Mouse (Mus musculus): ENCODE data around the gene Bhlha15. TPM values are rescaled to one million over a fixed set of nuclear protein-coding genes. Genes with fewer than 3 reads are reported as not detected.
A peak's percentile ranks its signal among the peaks of the same experiment; 100 is the strongest.

Bhlha15 gene
- polyA plus RNA-seq, 1 experiment: 0.72 TPM

GRCm38 (mm10) chr5:144182542-144183247, 7.4 kb upstream of the Bhlha15 start:
- Histone ChIP-seq H3K27ac (ENCODE audit: control insufficient read depth, insufficient read depth, low read depth, low read length, poor library complexity) (no peak overlapping the region), H3K4me1 (ENCODE audit: control insufficient read depth, insufficient read depth, low read length) (peaks cover 7% of the 10 kb centered on the region; the same call in 1 of the 2 replicates), H3K4me3 (replicated peaks; ENCODE audit: control insufficient read depth, low read depth, low read length) (no peak overlapping the region)
- TF ChIP-seq POLR2A (IDR thresholded peaks at IDR 0.05; ENCODE audit: borderline replicate concordance, control insufficient read depth, low read depth, low read length): no peak
- no peak for TF ChIP-seq CTCF (IDR thresholded peaks at IDR 0.05; ENCODE audit: control insufficient read depth, insufficient read depth, low read length)
- 50% methylated on average over 20 of the region's 20 CpGs for WGBS

GRCm38 (mm10) chr5:144183248-144183559, 6.9 kb upstream of the Bhlha15 start:
- no peak overlapping the region for H3K4me3 ChIP-seq (replicated peaks; ENCODE audit: control insufficient read depth, low read depth, low read length)
- no peak overlapping the region for H3K27ac ChIP-seq (ENCODE audit: control insufficient read depth, insufficient read depth, low read depth, low read length, poor library complexity)
- no peak for TF ChIP-seq CTCF (IDR thresholded peaks at IDR 0.05; ENCODE audit: control insufficient read depth, insufficient read depth, low read length)
- no peak for TF ChIP-seq POLR2A (IDR thresholded peaks at IDR 0.05; ENCODE audit: borderline replicate concordance, control insufficient read depth, low read depth, low read length)
- peaks cover 7% of the 10 kb centered on the region; the same call in 1 of the 2 replicates for H3K4me1 ChIP-seq (ENCODE audit: control insufficient read depth, insufficient read depth, low read length)
- WGBS: 88% methylated on average over 8 of the region's 8 CpGs

GRCm38 (mm10) chr5:144183647-144184335, 6.3 kb upstream of the Bhlha15 start:
- Histone ChIP-seq H3K27ac (ENCODE audit: control insufficient read depth, insufficient read depth, low read depth, low read length, poor library complexity) (peak overlapping the region; percentile 42; the same call in 1 of the 2 replicates), H3K4me1 (ENCODE audit: control insufficient read depth, insufficient read depth, low read length) (peaks cover 7% of the 10 kb centered on the region; the same call in 1 of the 2 replicates), H3K4me3 (replicated peaks; ENCODE audit: control insufficient read depth, low read depth, low read length) (no peak overlapping the region)
- no peak for TF ChIP-seq CTCF (IDR thresholded peaks at IDR 0.05; ENCODE audit: control insufficient read depth, insufficient read depth, low read length)
- no peak for TF ChIP-seq POLR2A (IDR thresholded peaks at IDR 0.05; ENCODE audit: borderline replicate concordance, control insufficient read depth, low read depth, low read length)
- WGBS: 23% methylated on average over 7 of the region's 7 CpGs

DNA sequence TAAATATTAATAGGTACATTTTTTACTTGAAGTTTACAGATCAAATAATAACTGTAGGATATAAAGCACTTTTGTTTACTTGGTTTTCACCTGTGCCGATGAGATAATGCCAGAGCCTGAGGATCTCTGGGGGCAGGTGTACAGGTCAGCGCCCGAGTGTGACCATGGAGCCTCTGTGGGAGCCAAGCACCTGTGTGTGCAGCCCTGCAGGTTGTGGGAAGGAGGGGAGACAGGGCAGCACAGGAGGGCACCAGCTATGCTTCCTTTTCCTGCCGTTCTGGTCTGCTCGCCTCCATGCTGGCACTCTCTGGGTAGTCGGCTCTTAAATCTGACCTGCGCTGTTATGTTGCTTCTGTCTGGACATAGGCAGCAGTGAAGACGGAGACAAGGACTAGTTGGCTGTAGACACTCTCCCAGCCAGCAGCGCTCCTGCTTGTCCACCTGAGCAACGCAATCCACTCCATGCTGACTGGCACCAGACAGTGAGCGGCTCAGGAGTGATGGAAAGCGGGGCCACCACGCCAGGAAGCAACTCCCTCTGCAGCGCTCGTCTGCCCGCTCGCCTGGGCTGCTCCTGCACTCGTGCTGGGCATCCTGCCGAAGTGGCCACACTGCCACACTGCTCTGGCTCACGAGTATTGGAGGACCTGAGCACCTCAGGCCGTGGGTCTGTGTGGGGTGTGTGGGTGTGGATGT, 5.6 kb upstream of the Bhlha15 start:
- no peak for TF ChIP-seq POLR2A (IDR thresholded peaks at IDR 0.05; ENCODE audit: borderline replicate concordance, control insufficient read depth, low read depth, low read length)
- no peak for TF ChIP-seq CTCF (IDR thresholded peaks at IDR 0.05; ENCODE audit: control insufficient read depth, insufficient read depth, low read length)
- WGBS: 59% methylated on average over 21 of the region's 21 CpGs
- Histone ChIP-seq H3K4me1 (ENCODE audit: control insufficient read depth, insufficient read depth, low read length) (peaks cover 9% of the 10 kb centered on the region; the same call in 1 of the 2 replicates), H3K27ac (ENCODE audit: control insufficient read depth, insufficient read depth, low read depth, low read length, poor library complexity) (peak overlapping the region; percentile 4; the same call in 1 of the 2 replicates), H3K4me3 (replicated peaks; ENCODE audit: control insufficient read depth, low read depth, low read length) (no peak overlapping the region)

- 84% methylated on average over 6 of the region's 6 CpGs for WGBS
These were observed 1.7 kb upstream of the Bhlha15 start for GRCm38 (mm10) chr5:144188422-144188821.

GRCm38 (mm10) chr5:144189327-144189726, 759 bp upstream of the Bhlha15 start:
- TF ChIP-seq CTCF (IDR thresholded peaks at IDR 0.05; ENCODE audit: control insufficient read depth, insufficient read depth, low read length): no peak
- no peak for TF ChIP-seq POLR2A (IDR thresholded peaks at IDR 0.05; ENCODE audit: borderline replicate concordance, control insufficient read depth, low read depth, low read length)
- Histone ChIP-seq H3K27ac (ENCODE audit: control insufficient read depth, insufficient read depth, low read depth, low read length, poor library complexity) (no peak overlapping the region), H3K4me3 (replicated peaks; ENCODE audit: control insufficient read depth, low read depth, low read length) (no peak overlapping the region), H3K4me1 (ENCODE audit: control insufficient read depth, insufficient read depth, low read length) (peaks cover 9% of the 10 kb centered on the region; the same call in 1 of the 2 replicates)
- 74% methylated on average over 7 of the region's 7 CpGs for WGBS

More at GRCm38 (mm10) chr5:144188422-144188821, 1.7 kb upstream of the Bhlha15 start:
- Histone ChIP-seq H3K4me1 (ENCODE audit: control insufficient read depth, insufficient read depth, low read length) (peaks cover 9% of the 10 kb centered on the region; the same call in 1 of the 2 replicates), H3K27ac (ENCODE audit: control insufficient read depth, insufficient read depth, low read depth, low read length, poor library complexity) (no peak overlapping the region), H3K4me3 (replicated peaks; ENCODE audit: control insufficient read depth, low read depth, low read length) (no peak overlapping the region)
- TF ChIP-seq POLR2A (IDR thresholded peaks at IDR 0.05; ENCODE audit: borderline replicate concordance, control insufficient read depth, low read depth, low read length) (no peak), CTCF (IDR thresholded peaks at IDR 0.05; ENCODE audit: control insufficient read depth, insufficient read depth, low read length) (no peak)

DNA sequence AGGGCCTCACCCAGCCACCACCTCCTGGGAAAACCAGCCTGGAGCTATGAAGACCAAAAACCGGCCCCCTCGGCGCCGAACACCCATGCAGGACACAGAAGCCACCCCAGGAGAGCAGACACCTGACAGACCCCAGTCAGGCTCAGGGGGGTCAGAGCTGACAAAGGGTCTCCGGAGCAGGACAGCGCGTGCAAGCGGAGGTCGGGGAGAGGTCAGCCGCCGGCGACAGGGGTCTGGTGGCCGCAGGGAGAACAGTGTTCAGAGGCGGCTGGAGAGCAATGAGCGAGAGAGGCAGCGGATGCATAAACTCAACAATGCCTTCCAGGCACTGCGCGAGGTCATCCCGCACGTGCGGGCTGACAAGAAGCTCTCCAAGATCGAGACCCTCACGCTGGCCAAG, 940 bp downstream of the Bhlha15 start:
- no peak for TF ChIP-seq POLR2A (IDR thresholded peaks at IDR 0.05; ENCODE audit: borderline replicate concordance, control insufficient read depth, low read depth, low read length)
- no peak for TF ChIP-seq CTCF (IDR thresholded peaks at IDR 0.05; ENCODE audit: control insufficient read depth, insufficient read depth, low read length)
- Histone ChIP-seq H3K27ac (ENCODE audit: control insufficient read depth, insufficient read depth, low read depth, low read length, poor library complexity) (no peak overlapping the region), H3K4me1 (ENCODE audit: control insufficient read depth, insufficient read depth, low read length) (peaks cover 5% of the 10 kb centered on the region; the same call in 1 of the 2 replicates), H3K4me3 (replicated peaks; ENCODE audit: control insufficient read depth, low read depth, low read length) (no peak overlapping the region)
- WGBS: 95% methylated on average over 23 of the region's 23 CpGs

DNA sequence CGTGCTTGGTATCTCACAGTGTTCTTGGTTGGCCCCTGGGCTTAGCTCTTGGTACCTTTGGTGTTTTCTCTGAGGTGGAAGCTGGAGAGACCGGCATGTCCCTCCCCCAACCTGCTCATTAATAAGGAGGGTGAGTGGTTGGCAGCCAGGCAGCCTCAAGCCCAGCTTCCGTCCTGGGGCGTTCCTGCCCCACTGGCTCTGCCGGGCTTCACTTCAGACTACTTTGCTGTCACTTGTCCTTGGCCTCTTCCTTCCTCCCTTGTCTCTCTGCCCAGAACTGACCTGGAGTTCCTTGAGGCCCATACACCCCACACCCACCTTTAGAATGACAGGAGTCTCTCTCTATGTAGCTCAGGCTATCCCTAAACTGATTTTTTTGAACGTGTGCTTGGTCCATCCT, 2.6 kb downstream of the Bhlha15 start:
- H3K4me3 ChIP-seq (replicated peaks; ENCODE audit: control insufficient read depth, low read depth, low read length): no peak overlapping the region
- WGBS: 55% methylated on average over 6 of the region's 6 CpGs
- no peak overlapping the region for H3K27ac ChIP-seq (ENCODE audit: control insufficient read depth, insufficient read depth, low read depth, low read length, poor library complexity)
- H3K4me1 ChIP-seq (ENCODE audit: control insufficient read depth, insufficient read depth, low read length): peaks cover 5% of the 10 kb centered on the region; the same call in 1 of the 2 replicates
- no peak for TF ChIP-seq POLR2A (IDR thresholded peaks at IDR 0.05; ENCODE audit: borderline replicate concordance, control insufficient read depth, low read depth, low read length)
- TF ChIP-seq CTCF (IDR thresholded peaks at IDR 0.05; ENCODE audit: control insufficient read depth, insufficient read depth, low read length): no peak

All from bone marrow, adult 2 months (tissue).